Mouse (Mus musculus): ENCODE data around the gene Mypn.

The Mypn gene

DNA sequence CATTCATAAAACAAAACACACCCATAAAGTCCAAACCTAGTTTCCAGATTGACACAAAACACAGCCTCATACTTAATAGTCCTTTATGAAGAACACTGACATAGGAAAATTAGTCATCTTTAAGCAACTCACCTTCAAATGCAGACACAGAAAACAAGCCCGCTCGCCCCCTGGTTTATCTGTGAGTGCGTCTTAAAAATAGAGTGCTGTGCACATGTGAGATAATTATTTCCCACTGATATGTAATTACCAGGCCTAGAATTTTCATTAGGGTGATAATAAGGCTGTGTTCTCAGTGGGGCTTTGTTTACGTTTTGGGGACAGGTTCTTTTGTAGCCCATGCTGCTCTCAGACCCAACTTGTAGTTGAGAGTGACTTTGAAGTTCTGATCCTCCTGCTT is 4.7 kb downstream of the Mypn start:
- DNase-seq (ENCODE audit: low spot score): no peak

DNA sequence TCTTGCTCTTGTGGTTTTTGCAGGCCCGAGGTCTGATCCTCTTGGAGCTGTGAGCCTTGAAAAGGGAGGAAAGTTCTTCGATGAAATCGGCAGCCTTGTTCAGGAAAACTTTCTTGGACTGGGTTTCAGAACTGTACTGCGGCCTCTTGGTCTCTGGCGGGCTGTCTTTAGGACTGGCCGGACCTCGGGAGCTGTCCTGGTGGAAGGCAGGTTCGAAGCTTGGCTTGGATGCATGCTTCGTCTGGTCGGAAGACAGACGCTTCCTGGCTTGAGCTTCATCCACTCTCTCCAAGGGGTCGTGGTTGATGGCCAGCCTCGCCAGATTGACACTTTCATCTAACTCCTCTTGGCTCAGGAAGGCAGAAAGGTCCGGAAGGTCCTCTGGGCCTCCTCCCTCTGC is 11.0 kb downstream of the Mypn start:
- no peak for DNase-seq (ENCODE audit: low spot score)

DNA sequence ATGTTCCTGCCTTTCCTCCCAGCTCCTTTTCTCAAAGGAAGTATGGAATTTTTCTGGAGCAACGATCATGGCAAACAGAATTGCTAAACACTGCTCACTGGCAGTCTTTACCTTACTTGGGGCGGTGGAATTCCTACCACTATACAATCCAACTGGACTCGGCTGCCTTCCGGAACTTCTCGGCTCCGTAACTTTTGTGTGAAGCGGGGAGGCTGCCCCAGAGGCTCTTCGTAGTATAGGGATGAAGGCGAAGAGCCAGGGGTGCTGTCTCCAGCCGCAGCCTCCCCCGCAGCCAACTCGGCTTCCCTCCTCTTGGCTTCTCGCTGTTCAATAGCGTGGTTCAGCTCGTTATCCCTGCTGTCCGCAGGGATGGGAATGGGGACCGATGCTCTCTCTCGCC is 11.5 kb downstream of the Mypn start:
- DNase-seq (ENCODE audit: low spot score): no peak

DNA sequence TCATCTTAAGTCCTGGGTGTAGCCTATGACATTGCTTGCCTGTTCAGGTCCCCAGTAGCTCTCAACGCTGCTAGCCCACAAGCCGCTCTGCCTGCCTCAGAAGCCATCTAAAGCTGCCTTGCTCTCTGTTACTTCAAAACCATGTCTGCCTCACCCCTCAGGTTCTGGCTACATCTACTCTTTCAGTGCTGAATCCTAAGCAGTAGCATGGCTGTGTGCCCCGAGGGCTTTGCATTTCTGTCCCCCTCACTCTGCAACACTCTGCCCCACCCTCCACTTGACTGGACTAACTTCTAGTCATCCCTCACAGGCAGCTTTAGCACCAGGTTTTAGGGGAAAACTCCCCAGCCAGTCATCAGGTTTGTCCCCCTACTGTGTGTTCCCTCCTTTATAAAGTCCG is 19.3 kb downstream of the Mypn start:
- no peak for DNase-seq (ENCODE audit: low spot score)

DNA sequence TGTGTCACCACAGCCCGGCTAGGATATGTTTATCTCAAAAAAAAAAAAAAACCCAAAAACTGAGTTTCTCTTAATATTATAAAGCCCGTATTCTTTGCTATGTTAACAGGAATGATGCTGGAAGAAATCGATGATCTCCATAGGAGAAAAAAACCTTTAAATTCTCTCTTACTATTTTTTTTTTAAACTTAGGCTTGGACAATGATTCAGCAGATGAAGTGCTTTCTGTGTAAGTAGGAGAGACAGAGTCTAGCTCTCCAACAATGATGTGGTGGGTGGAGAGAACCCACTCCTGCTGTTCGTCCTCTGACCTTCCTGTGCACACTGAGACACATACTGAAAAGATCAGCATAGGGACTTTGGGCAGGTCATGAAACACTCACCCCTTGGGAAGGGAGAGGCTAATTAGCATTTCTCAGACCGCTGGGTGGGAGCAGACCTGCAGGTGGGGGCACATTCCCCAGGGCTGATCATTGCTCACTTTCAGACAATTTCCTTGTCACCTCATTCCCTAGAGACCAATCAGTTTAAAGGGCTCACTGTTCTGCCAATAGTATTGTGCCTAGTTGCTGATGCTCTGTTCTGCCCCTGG is 21.5 kb downstream of the Mypn start:
- no peak for DNase-seq (ENCODE audit: low spot score)

DNA sequence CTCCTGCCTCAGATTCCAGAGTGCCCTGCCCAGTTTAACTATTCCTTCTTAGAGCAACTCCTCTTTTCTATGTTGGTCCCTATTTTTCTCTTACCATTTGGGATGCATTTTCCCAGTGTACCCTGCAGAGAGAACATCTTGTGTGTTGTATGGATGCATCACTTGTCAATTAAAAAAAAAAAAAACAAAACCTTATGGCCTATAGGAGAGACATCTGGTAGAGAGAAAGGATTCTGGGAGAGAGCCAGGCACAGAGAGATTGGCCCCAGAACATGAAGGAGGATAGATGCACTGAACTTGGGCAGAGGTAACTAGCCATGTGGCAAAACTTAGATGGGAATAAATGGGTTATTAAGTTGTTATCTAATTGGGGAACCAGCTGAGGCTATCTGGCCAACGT is 22.6 kb downstream of the Mypn start:
- DNase-seq (ENCODE audit: low spot score): no peak

DNA sequence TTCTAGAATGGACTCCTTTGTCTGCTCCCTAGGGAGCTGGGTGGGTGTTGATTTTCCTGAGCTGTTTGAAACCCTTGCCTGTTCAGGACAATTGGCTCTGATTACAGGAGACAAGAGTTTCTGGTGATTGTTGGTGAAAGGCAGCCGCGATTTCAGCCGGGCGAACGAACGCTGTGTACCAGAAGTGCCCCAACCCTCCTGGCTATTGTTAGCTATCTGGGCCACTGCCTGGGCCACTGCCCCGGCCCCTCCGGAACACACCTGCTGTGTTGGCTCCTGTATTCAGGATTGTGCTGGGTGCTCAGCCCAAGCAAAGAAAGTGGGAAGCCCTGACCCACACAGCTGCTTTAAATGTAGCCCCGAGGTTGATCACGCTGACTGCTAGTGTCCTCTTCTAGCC is 24.2 kb downstream of the Mypn start:
- no peak for DNase-seq (ENCODE audit: low spot score)

DNA sequence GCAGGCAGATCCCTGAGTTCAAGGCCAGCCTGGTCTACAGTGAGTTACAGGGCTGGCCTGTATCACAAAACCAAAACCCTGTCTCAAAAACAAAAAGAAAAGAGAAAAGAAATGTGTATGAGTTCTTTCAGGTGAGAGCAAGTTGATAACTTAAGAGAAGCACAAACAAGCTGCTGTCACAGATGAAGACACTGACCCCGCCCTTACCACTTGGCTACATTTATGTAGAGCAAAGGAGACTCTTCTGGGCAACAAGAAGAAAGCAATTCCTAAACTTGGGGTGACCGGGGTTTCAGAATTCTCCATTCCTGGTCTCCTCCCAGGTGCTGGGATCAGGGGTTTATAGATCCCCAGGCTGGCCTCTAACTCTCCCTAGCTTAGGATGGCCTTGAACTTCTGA is 25.4 kb downstream of the Mypn start:
- DNase-seq (ENCODE audit: low spot score): peak; percentile 19

DNA sequence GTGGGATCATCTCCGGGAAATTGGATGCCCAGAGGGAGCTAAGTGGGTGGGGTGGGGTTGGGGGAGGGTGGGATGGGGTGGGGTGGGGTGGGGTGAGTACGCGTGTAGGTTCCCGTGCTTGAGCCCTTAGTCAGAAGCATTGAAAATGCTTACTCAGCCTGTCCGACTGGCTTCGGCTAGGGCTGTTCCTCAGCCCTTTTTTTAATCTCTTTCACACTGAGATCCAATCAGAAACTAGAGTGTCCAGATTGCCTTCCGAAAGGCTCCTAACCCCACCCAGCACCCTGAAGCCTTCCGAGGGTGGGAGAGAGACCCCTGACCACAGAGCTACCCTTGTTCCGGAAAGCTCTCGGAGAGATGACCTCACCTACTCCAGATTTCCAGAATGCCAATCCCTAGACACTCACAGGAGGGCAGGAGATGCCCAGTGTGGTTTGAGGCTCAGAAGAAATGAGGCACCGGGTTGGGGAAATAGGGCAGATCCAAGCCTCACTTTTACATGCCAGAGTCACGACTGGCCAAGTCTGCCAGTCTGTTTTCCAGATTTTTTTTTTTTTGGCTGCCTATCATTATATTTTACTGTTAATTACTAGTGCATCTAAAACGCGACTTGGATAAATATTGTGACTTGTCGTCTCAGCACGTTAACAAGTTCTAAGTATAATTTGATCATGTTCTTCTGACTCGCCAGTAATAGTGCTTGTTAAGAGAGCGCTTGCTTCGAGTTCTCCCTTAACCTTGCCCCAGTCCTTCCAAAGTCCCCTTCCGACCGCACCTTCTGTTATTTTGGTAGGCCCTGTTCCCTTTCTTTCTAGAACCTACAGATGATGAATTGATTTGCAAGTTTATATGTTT is 26.2 kb downstream of the Mypn start:
- no peak for DNase-seq (ENCODE audit: low spot score)

DNA sequence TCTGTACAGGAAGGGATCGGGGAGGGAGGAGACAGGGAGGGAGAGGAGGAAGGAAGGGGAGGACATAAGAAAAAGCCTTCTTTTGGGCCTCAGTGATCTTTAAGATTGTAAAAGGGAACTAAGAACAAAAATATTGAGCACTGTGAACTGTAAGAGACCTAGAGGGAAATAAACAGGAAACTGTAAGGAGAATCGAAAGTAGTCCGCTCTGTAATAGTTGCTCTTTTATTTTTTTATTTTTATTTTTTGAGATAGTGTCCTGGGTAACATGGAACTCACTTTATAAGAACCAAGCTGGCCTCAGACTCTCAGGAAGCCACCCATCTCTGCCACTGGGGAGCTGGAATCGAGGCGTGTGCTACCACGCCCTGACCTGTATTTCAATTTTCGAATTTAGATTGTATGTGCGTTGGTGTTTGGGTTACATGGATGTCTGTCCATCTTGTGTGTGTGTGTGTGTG is 27.3 kb downstream of the Mypn start:
- DNase-seq (ENCODE audit: low spot score): peak; percentile 43

DNA sequence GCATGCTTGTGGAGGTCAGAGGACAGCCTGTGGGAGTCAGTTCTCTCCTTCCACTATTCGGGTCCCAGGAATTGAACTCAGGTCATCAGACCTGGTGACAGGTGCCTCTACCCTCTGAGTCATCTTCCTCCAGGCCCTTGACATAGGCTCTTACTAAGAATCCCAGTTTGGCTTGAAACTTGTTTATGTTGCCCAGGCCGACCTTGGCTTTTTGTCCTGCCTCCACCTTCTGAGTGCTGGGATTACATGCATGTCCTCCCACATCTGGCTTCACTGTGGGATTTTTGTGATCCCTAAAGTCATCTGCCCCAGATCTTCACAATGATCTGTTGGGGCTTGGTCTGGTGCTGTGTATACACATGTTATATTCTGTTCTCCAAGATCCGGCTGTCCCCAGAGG is 31.7 kb downstream of the Mypn start:
- no peak for DNase-seq (ENCODE audit: low spot score)

DNA sequence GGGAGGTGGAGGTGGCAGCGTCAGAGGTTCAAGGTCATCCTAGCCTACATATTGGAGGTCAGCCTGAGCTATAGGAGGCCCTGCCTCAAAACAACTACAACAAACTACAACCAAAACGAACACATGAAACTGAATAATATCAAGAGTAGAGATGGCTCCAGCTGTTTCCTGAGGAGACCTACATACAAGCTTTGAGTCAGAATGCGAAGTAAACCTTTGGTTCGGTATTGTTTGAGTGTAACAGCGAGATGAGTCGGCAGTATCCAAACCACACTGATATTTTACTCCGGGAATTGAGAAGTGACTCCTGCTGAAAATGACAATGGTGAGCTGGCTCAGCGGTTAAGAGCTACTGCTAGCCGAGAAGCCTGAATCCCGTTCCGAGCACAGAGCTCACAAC is 34.2 kb downstream of the Mypn start:
- no peak for DNase-seq (ENCODE audit: low spot score)

DNA sequence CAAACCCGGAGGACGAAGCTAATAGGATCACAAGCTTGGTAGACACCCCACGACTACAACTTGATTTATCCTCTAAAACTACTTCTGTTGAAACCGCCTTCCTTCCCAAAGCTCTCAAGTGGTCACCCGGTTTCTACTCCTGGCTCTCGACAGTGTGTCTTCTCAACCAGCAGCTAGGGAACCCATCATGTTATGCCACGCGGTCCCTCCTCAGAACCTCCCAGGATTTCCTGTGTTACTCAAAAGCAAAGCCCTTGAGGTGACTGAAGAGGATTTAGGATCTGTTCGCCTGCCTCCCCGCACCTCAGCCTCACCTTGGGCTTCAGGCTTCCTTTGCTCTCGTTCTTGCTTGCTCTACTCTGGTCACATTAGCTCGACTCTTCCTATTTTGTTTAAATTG is 35.6 kb downstream of the Mypn start:
- no peak for DNase-seq (ENCODE audit: low spot score)

DNA sequence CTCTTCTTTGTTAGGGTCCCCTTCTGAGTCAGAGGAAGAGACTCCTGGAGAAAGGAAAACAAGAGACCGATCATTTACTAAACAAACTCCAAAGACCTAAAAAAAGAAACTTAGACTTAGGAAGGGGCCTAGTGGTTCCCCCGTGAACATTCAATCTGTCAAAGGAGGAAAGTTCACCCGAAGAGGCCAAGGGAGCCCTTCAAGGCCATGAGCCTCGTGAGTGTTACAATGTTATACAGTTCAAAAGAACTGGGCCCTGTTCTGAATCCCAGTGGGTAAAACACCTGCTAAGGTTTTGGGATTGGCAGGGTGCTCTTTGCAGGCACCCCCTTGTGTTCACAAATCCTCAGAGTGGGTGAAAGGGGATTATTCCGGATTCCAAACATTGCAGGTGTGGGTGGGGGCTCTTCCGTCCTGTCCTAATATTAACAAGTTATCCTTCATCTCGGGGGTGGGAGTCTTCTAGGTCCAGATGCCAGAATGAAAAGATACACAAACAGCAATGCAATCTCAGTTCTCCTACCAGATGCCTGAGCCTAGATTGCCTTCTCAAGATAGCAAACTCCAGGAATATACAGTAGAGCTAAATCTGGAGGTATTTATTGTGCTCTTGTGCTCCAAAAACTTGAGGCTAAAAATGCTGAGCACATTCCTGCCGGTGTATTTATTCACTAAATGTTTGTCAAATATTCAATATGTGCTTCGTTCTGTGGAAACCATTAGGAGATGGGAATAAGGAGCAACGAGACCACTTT is 36.3 kb downstream of the Mypn start:
- no peak for DNase-seq (ENCODE audit: low spot score)

DNA sequence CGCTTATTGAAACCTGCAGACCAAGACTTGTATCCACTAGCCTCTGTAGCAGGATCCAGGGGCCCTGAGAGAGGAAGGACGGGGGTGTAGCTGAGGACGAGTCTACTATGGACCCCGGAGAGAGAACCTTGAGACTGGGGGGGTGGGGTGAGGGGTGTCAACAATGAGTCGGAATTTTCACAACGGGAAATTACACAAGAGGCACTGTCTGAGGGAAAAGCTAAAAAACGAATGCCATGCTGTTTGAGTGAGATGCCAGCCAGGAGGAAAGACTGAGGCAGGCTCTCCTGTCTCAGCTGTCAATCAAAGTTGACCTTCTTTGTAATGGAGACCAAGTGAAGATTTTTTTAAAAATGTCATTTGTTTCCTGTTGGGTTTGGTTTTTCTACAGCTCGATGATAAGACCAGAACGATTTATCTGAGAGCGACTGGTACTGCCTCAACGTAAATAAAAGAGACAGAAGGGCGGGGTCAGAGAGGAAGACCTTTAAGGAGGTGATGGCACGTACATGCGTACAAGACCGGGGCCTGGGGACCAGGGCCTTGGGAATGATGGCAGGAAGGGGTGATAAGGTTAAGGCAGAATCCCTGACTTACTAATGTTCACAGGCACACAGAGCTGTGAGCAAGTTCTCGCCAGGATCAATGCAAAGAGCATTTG is 37.9 kb downstream of the Mypn start:
- no peak for DNase-seq (ENCODE audit: low spot score)

DNA sequence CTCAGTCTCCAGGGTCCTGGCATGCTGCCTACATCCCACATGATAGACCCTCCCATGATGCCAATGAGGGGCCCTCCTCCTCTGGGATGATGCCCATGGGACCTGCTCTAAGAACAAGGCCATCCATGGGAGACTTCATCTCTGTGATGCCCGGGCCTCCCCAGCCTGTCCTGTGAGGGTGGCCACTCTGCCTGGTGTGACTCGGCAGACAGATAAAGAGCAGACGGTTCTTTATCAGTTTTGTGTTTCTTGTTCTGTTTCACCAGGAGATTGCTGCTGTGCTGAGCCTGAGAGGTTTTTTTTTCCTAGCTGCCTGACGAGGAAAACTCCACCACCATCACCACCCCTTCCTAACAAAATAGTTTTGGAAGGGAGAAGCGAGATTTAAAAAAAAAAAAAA is 42.5 kb downstream of the Mypn start:
- DNase-seq (ENCODE audit: low spot score): no peak

DNA sequence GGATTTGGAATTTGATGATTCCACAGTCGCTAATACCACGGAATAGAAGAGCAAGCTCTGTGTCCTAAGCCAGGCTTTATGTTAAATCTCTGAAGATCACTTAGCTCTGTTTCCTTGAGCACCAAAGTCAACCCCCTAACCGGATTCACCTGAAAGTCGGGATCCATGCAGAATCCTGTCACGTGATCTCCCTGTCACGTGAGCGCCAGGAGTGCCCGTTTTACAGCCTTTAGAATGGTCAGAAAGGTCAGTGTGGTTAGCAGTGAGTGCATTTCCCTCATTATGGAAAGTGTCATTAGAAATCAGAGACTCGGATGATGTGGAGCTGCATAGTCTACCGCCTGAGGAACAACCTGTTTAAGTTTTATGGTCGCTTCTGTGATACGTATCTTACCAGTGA is 43.1 kb downstream of the Mypn start:
- DNase-seq (ENCODE audit: low spot score): no peak

DNA sequence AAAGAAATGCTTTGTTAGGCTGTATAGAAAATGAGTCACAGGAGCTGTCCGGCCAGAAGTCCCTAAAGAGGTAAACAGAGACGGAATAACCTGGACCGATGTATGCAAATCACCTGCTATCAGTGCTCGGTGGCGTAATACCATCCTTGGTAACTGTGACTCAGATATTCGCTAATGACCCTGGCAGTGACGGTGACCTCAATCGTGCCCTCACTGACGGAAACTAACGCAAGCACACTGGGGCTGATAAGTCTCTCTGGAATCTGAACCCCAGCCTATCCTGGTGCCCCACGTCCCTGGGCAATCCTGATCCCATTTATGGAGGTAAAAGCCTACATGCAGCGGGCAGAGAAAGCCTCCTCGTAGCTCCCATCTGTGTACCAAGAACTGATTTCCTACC is 45.6 kb downstream of the Mypn start:
- no peak for DNase-seq (ENCODE audit: low spot score)

DNA sequence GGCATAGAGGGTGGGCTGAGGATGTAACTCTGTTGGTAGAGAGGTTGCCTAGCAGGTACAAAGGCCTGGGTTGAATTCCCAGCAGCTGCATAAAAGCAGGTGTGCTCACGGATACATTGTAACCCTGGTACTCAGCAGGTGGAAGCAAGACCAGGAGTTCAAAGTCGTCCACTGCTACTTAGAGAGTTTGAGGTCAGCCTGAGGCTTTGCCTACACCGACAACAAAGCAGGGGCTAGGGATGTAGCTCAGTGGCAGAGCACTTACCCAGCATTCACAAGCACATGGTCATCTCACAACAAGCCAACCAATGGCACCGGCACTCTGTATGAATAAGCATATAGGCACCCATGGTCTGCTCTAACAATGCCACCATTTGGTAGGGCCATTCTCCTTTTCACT is 46.3 kb downstream of the Mypn start:
- DNase-seq (ENCODE audit: low spot score): no peak

DNA sequence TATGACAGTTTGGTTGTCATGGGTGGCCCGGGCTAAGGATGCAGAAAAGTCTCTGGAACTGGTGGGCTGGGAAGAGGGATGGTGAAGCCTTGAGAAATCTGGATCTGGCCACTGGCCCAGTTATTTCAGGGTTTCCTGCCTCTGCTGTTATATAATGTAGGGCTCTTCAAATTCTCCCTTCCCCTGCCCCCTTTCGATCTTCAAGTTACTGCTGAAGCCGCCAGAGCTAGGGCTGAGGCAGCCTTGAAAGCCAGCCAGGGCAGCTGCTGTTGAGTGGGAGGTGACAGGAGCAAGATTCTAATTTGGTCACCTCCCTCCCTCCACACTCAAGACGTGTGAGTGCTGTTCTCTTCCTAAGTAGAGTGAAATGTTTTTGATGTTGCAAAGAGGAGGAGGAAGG is 46.8 kb downstream of the Mypn start:
- peak; percentile 56 for DNase-seq (ENCODE audit: low spot score)

DNA sequence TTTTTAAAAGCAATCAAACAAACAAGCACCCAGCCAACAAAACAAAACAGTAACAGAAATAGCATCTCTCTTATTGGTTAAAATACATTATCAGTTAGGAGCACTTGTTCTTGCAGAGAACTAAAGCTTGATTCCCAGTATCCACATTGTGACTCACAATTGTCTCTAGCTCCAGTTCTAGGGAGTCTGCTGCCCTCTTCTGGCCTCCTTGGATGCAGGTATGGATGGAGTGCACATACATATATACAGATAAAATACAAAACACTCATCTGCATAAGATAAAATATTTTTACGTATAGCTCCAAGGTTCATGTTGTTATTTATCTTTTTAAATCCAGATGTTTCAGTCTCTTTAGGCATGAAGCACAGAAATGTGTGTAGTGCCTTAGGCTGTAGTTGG is 47.4 kb downstream of the Mypn start:
- DNase-seq (ENCODE audit: low spot score): no peak

DNA sequence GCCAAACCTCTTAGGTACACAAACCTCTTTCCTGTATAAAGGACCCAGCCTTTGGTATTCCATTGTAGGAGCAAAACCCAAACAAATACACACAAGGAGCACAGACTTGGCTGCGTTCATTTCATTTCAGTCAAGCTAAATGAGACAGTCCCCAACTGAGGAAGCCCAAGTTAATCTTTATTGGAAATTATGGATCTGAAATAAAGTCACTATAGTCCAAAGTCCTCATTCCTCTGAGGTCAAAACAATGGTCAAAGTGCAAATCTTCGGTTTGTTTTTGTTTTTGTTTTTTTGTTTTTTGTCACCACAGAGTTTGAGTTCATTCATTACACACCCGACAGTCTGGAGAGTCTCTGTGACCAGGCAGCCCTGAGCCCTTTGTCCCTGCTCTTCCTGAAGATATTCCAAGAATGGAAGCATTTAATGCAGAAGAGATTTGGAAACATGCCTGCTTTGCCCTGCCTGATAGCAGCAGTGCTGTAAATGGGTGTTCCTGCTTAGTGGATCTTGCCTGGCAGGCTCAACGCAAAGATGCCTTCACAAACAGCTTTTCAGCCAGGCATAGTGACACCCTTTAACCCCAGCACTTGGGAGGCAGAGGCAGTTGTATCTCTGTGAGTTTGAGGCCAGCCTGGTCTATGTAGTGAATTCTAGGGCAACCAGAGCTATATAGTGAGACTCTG is 47.9 kb downstream of the Mypn start:
- no peak for DNase-seq (ENCODE audit: low spot score)

Measured in lung, postnatal 25 days (tissue).